Mouse (Mus musculus) embryonic facial prominence, embryonic 13.5 days (tissue): ENCODE measurements around the gene Palld. TPM values are rescaled to one million over a fixed set of nuclear protein-coding genes. Genes with fewer than 3 reads are reported as not detected.

ENCODE experiments used
- ATAC-seq: fragments of 200-750 bp; cut with Nextera tagmentation; 2 replicates; pipeline ENCODE4 v1.8.0; 2017; ENCODE audit warnings: low read depth; ENCODE audit not compliant: insufficient number of reproducible peaks, insufficient read depth, low FRiP score, low TSS enrichment
- H3K27ac ChIP-seq: fragments of 300-500 bp; sonication (generic); 2 replicates; pipeline ENCODE4 v1.5.1; 2015; ENCODE audit warnings: moderate library complexity, mild to moderate bottlenecking, inconsistent platforms
- H3K27me3 ChIP-seq: fragments of 300-500 bp; sonication (generic); 2 replicates; pipeline ENCODE4 v1.6.1; 2015; ENCODE audit warnings: mild to moderate bottlenecking, inconsistent platforms
- H3K36me3 ChIP-seq: fragments of 300-500 bp; sonication (generic); 2 replicates; pipeline ENCODE4 v1.6.1; 2015; ENCODE audit warnings: mild to moderate bottlenecking, inconsistent platforms
- H3K4me1 ChIP-seq: fragments of 300-500 bp; sonication (generic); 2 replicates; pipeline ENCODE4 v1.6.1; 2015; ENCODE audit warnings: inconsistent platforms
- H3K4me2 ChIP-seq: fragments of 300-500 bp; sonication (generic); 2 replicates; pipeline ENCODE4 v1.6.1; 2015; ENCODE audit warnings: moderate library complexity, mild to moderate bottlenecking, inconsistent platforms
- H3K4me3 ChIP-seq: fragments of 300-500 bp; sonication (generic); 2 replicates; pipeline ENCODE4 v1.5.1; 2015; ENCODE audit warnings: mild to moderate bottlenecking, inconsistent platforms
- H3K9ac ChIP-seq: fragments of 300-500 bp; sonication (generic); 2 replicates; pipeline ENCODE4 v1.6.1; 2015; ENCODE audit warnings: mild to moderate bottlenecking, inconsistent platforms
- H3K9me3 ChIP-seq: fragments of 300-500 bp; sonication (generic); 2 replicates; pipeline ENCODE4 v1.6.1; 2016; ENCODE audit warnings: inconsistent platforms
- WGBS: fragments of 180-500 bp; shearing (Covaris S2); methylation state at CpG from one replicate; pipeline ENCODE4 v1.1.7; 2015; ENCODE audit warnings: mixed read lengths; 5-methylcytosine and 5-hydroxymethylcytosine counted together
- polyA plus RNA-seq: library from polyadenylated mRNA; unstranded; fragments of >200 nt; fragmentation: Nextera tagmentation; extraction: Ambion mirVana; gene quantifications from 2 replicates; pipeline ENCODE4 v1.2.1, GENCODE M21; 2015

Gene Palld
- polyA plus RNA-seq, 1 experiment from 2014 or later = 146 TPM

GRCm38 (mm10) chr8:61908303-61909215 lies 6.1 kb upstream of the Palld start:
- Histone ChIP-seq H3K4me1 (peaks cover 7% of the 10 kb centered on the region; the same call in 1 of the 2 replicates), H3K4me3 (no peak overlapping the region), H3K9me3 (no peaks in the 10 kb centered on the region), H3K27ac (0 out of 2 replicates have a peak overlapping the region, but pooled peaks have one; percentile 48), H3K27me3 (no peaks in the 10 kb centered on the region), H3K9ac (no peak overlapping the region), H3K4me2 (no peak overlapping the region), H3K36me3 (no peaks in the 10 kb centered on the region)
- 61% methylated on average over 13 of the region's 13 CpGs for WGBS
- no peak for ATAC-seq

- H3K4me1 ChIP-seq = no peaks in the 10 kb centered on the region
- ATAC-seq = no peak
- H3K4me2 ChIP-seq = no peak overlapping the region
Measured at GRCm38 (mm10) chr8:61901028-61901717, 1.3 kb downstream of the Palld start.

DNA sequence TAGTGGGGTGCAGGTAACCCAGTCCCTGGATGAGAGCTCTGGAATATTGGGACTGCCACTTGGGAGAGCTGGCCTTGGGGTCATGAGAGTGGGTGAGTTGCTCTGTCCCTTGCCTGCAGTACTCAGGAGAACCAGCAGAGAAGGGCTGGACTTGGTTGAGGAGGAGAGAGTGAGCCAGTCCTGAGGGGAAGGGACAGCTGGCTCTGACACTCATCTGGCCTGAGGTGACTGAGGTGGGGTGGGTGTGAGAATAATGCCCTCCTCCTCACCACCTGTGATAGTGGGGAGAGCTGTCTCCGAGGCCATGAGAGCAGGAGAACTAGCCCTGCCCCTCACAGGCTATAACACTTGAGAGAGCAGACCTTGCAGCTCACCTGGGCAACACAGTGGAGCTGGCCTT lies 5.1 kb downstream of the Palld start:
- no peak for ATAC-seq
- H3K36me3 ChIP-seq = no peaks in the 10 kb centered on the region
- no peaks in the 10 kb centered on the region for H3K4me1 ChIP-seq
- no peak overlapping the region for H3K9ac ChIP-seq
- no peaks in the 10 kb centered on the region for H3K27me3 ChIP-seq
- H3K27ac ChIP-seq = no peak overlapping the region
- H3K9me3 ChIP-seq = no peaks in the 10 kb centered on the region
- WGBS = 74% methylated on average over 1 of the region's 1 CpGs
- no peak overlapping the region for H3K4me2 ChIP-seq
- H3K4me3 ChIP-seq = no peak overlapping the region

More at GRCm38 (mm10) chr8:61901028-61901717, 1.3 kb downstream of the Palld start:
- Histone ChIP-seq H3K36me3 (no peaks in the 10 kb centered on the region), H3K27me3 (no peaks in the 10 kb centered on the region), H3K9me3 (no peaks in the 10 kb centered on the region), H3K27ac (no peak overlapping the region), H3K9ac (no peak overlapping the region), H3K4me3 (no peak overlapping the region)
- WGBS = 72% methylated on average over 6 of the region's 6 CpGs

DNA sequence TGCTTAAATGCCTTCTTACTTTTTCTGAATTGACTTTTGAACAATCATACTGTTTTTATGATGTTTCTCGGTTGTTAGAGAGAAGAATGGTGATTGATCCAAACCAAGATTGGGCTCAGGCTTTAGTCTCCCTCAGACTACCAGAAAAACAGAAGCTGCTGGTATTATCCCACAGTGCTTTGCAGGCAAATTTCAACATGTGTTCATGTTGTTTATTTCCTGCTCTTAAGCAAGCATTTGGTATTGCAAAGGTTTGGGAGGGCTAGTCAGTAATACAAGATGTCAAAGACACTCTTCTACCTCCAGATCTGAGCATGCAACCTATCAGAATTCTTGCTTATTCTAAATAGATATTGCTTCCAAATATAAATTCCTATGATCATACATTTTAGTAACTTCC lies 5.7 kb downstream of the Palld start:
- ATAC-seq = no peak
- H3K27ac ChIP-seq = no peak overlapping the region
- no peaks in the 10 kb centered on the region for H3K9me3 ChIP-seq
- WGBS = 83% methylated on average over 1 of the region's 1 CpGs
- H3K36me3 ChIP-seq = no peaks in the 10 kb centered on the region
- no peaks in the 10 kb centered on the region for H3K4me1 ChIP-seq
- H3K9ac ChIP-seq = no peak overlapping the region
- H3K27me3 ChIP-seq = no peaks in the 10 kb centered on the region
- no peak overlapping the region for H3K4me3 ChIP-seq
- no peak overlapping the region for H3K4me2 ChIP-seq

DNA sequence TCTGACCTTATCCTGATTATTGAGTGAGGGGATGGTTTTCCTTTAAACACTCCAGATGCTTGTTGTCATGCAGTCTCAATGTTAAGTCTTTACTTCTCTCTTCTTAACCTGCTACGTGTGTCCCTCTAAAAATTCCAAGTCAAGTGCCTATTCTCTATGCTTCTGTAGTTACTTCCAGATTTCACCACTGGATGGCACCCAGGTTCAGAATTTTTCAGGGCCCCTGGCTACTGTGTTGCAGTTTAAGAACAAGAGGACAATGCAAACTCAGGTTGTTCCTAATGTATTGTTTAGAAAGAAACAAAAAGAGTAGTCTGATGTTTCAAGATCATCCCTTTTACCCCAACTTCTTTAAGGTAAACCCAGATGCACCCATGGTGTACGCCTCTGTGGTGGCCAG lies 8.4 kb downstream of the Palld start:
- no peak overlapping the region for H3K4me3 ChIP-seq
- H3K36me3 ChIP-seq = no peaks in the 10 kb centered on the region
- H3K9me3 ChIP-seq = no peaks in the 10 kb centered on the region
- no peaks in the 10 kb centered on the region for H3K27me3 ChIP-seq
- H3K27ac ChIP-seq = no peak overlapping the region
- ATAC-seq = no peak
- no peak overlapping the region for H3K4me2 ChIP-seq
- WGBS = 60% methylated on average over 2 of the region's 2 CpGs
- no peaks in the 10 kb centered on the region for H3K4me1 ChIP-seq
- no peak overlapping the region for H3K9ac ChIP-seq

DNA sequence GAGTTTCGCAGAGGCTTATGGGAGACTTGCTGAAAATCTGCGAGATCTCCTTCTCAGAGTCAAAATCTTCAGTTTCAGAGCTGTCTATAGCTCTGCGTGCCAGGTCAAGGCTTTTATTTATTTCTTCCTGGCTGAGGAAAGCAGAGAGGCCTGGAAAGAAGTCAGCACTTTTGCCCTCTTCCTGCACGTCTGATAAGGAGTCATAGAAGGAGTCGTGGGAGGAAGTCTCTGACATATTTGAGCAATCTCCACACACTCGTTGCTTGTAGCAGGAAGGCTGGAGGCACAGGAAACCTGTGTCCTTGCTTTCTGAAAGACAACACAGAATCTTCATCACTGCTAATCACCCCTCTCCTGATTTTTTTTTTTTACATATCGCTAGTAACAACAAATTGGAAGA lies 24.9 kb downstream of the Palld start:
- Histone ChIP-seq H3K9me3 (no peaks in the 10 kb centered on the region), H3K4me1 (no peaks in the 10 kb centered on the region), H3K4me2 (no peak overlapping the region), H3K27me3 (no peaks in the 10 kb centered on the region; the same call in 1 of the 2 replicates), H3K36me3 (no peaks in the 10 kb centered on the region), H3K4me3 (no peak overlapping the region), H3K27ac (no peak overlapping the region), H3K9ac (no peak overlapping the region)
- ATAC-seq = no peak
- 68% methylated on average over 7 of the region's 7 CpGs for WGBS

DNA sequence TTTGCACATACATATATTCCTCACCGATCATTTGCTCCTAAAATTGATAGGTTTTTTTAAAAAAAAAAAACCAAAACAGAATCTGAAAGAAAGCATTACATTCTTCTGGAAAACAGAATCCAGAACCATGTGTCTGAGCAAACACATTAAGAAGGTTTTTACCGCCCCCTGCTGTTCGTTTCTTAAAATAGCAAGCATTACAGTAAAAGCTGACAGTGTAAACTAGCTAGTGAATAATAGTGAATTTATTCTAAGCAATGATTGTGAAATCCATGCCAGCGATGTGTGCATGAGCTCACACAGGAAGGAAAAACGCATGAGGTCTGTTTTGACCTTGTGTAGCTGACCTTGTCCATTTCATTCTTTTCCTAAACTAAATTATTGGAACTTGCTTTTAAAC lies 27.2 kb downstream of the Palld start:
- 5% methylated on average over 5 of the region's 5 CpGs for WGBS

GRCm38 (mm10) chr8:61873994-61874393 lies 28.5 kb downstream of the Palld start:
- Histone ChIP-seq H3K27ac (no peak overlapping the region), H3K9me3 (no peaks in the 10 kb centered on the region), H3K4me3 (no peak overlapping the region), H3K36me3 (no peaks in the 10 kb centered on the region), H3K9ac (no peak overlapping the region), H3K4me1 (no peaks in the 10 kb centered on the region), H3K4me2 (no peak overlapping the region), H3K27me3 (no peaks in the 10 kb centered on the region; the same call in 1 of the 2 replicates)
- no peak for ATAC-seq
- WGBS = 43% methylated on average over 9 of the region's 9 CpGs

More for the DNA sequence above, 27.2 kb downstream of the Palld start:
- Histone ChIP-seq H3K9me3 (no peaks in the 10 kb centered on the region), H3K9ac (no peak overlapping the region), H3K36me3 (no peaks in the 10 kb centered on the region), H3K4me3 (no peak overlapping the region), H3K4me2 (no peak overlapping the region), H3K4me1 (no peaks in the 10 kb centered on the region), H3K27me3 (no peaks in the 10 kb centered on the region; the same call in 1 of the 2 replicates), H3K27ac (no peak overlapping the region)
- no peak for ATAC-seq

DNA sequence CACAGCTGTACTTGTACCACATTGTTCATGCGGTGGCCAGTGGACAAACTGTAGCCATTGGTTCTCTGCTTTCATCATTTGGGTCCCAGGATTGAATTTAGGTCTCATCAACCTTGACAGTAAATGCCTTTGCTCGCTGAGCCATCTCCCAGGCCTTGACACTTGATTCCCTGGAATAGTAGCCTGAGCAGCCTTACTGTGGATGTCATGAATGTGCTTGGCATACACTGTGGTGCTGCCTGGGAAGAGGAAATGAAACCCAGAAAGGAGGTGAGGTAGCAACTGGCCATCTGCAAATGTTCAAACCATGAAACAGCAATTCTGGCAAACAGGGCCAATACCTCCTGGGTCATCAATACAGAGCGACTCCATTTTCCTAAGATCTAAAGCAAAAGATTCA lies 34.0 kb downstream of the Palld start:
- Histone ChIP-seq H3K4me2 (no peak overlapping the region), H3K4me1 (peaks cover 7% of the 10 kb centered on the region), H3K9me3 (no peaks in the 10 kb centered on the region), H3K4me3 (no peak overlapping the region), H3K36me3 (no peaks in the 10 kb centered on the region), H3K27me3 (no peaks in the 10 kb centered on the region), H3K9ac (no peak overlapping the region), H3K27ac (no peak overlapping the region)
- 77% methylated on average over 3 of the region's 3 CpGs for WGBS
- ATAC-seq = no peak

GRCm38 (mm10) chr8:61866920-61867319 lies 35.6 kb downstream of the Palld start:
- WGBS = 86% methylated on average over 1 of the region's 1 CpGs
- no peaks in the 10 kb centered on the region for H3K27me3 ChIP-seq
- no peak overlapping the region for H3K9ac ChIP-seq
- H3K36me3 ChIP-seq = no peaks in the 10 kb centered on the region
- H3K27ac ChIP-seq = no peak overlapping the region
- no peak overlapping the region for H3K4me2 ChIP-seq
- no peaks in the 10 kb centered on the region for H3K9me3 ChIP-seq
- H3K4me3 ChIP-seq = no peak overlapping the region
- ATAC-seq = no peak
- H3K4me1 ChIP-seq = peaks cover 7% of the 10 kb centered on the region

- no peak overlapping the region for H3K4me3 ChIP-seq
- 87% methylated on average over 7 of the region's 7 CpGs for WGBS
- ATAC-seq = no peak
- H3K9ac ChIP-seq = no peak overlapping the region
- H3K4me1 ChIP-seq = peaks cover 7% of the 10 kb centered on the region
- no peak overlapping the region for H3K27ac ChIP-seq
- H3K4me2 ChIP-seq = no peak overlapping the region
- H3K27me3 ChIP-seq = no peaks in the 10 kb centered on the region
- H3K9me3 ChIP-seq = no peaks in the 10 kb centered on the region
- H3K36me3 ChIP-seq = no peaks in the 10 kb centered on the region
Measured at GRCm38 (mm10) chr8:61865365-61865764, 37.1 kb downstream of the Palld start.

GRCm38 (mm10) chr8:61851270-61851669 lies 51.2 kb downstream of the Palld start:
- no peaks in the 10 kb centered on the region for H3K27me3 ChIP-seq
- H3K4me2 ChIP-seq = no peak overlapping the region
- H3K9ac ChIP-seq = no peak overlapping the region
- H3K36me3 ChIP-seq = no peaks in the 10 kb centered on the region
- no peak for ATAC-seq
- no peaks in the 10 kb centered on the region for H3K9me3 ChIP-seq
- H3K4me3 ChIP-seq = no peak overlapping the region
- H3K4me1 ChIP-seq = peaks cover 3% of the 10 kb centered on the region; the same call in 1 of the 2 replicates
- 79% methylated on average over 4 of the region's 4 CpGs for WGBS
- no peak overlapping the region for H3K27ac ChIP-seq
